Mouse (Mus musculus) neural tube, embryonic 13.5 days (tissue): ENCODE measurements around the gene Tbr1. TPM values are rescaled to one million over a fixed set of nuclear protein-coding genes. Genes with fewer than 3 reads are reported as not detected.

Experiments used
- ATAC-seq: fragments of 200-750 bp; cut with Nextera tagmentation; 2 replicates; pipeline ENCODE4 v1.8.0; 2017; ENCODE audit warnings: low read depth, mild to moderate bottlenecking, moderate TSS enrichment, moderate library complexity
- H3K27ac ChIP-seq: fragments of 300-500 bp; sonication (generic); replicated peaks from 2 replicates; pipeline ENCODE4 v1.5.1; 2015; ENCODE audit warnings: moderate library complexity, mild to moderate bottlenecking, inconsistent platforms
- H3K27me3 ChIP-seq: fragments of 300-500 bp; sonication (generic); 2 replicates; pipeline ENCODE4 v1.6.1; 2015; ENCODE audit warnings: mild to moderate bottlenecking, inconsistent platforms
- H3K36me3 ChIP-seq: fragments of 300-500 bp; sonication (generic); 2 replicates; pipeline ENCODE4 v1.6.1; 2015; ENCODE audit warnings: mild to moderate bottlenecking, inconsistent platforms
- H3K4me1 ChIP-seq: fragments of 300-500 bp; sonication (generic); replicated peaks from 2 replicates; pipeline ENCODE4 v1.6.1; 2015; ENCODE audit warnings: inconsistent platforms
- H3K4me2 ChIP-seq: fragments of 300-500 bp; sonication (generic); 2 replicates; pipeline ENCODE4 v1.6.1; 2015; ENCODE audit warnings: inconsistent platforms, mild to moderate bottlenecking, moderate library complexity
- H3K4me3 ChIP-seq: fragments of 300-500 bp; sonication (generic); 2 replicates; pipeline ENCODE4 v1.5.1; 2015; ENCODE audit warnings: mild to moderate bottlenecking, inconsistent platforms
- H3K9ac ChIP-seq: fragments of 300-500 bp; sonication (generic); 2 replicates; pipeline ENCODE4 v1.6.1; 2015; ENCODE audit warnings: moderate library complexity, mild to moderate bottlenecking, inconsistent platforms
- H3K9me3 ChIP-seq: fragments of 300-500 bp; sonication (generic); 2 replicates; pipeline ENCODE4 v1.6.1; 2016; ENCODE audit warnings: inconsistent platforms
- WGBS: fragments of 180-500 bp; shearing (Covaris S2); methylation state at CpG from one replicate; pipeline ENCODE4 v1.1.7; 2015; 5-methylcytosine and 5-hydroxymethylcytosine counted together
- polyA plus RNA-seq: library from polyadenylated mRNA; unstranded; fragments of >200 nt; fragmentation: Nextera tagmentation; extraction: Ambion mirVana; gene quantifications from 2 replicates; pipeline ENCODE4 v1.2.1, GENCODE M21; 2015

The Tbr1 gene
- polyA plus RNA-seq, 1 experiment from 2014 or later, result 0.07 TPM

GRCm38 (mm10) chr2:61804841-61805540 is 2.3 kb downstream of the Tbr1 start:
- Histone ChIP-seq H3K36me3 (no peaks in the 10 kb centered on the region), H3K4me2 (0 out of 2 replicates have a peak overlapping the region, but pooled peaks have one; percentile 5), H3K4me3 (0 out of 2 replicates have a peak overlapping the region, but pooled peaks have one; percentile 8), H3K9me3 (no peaks in the 10 kb centered on the region), H3K27ac (no peak overlapping the region), H3K27me3 (peaks cover 90% of the 10 kb centered on the region), H3K4me1 (peaks cover 32% of the 10 kb centered on the region), H3K9ac (no peak overlapping the region)
- peak; percentile 34; the same call in 1 of the 2 replicates for ATAC-seq
- under 1% methylated on average over 39 of the region's 39 CpGs for WGBS

GRCm38 (mm10) chr2:61805541-61806345 is 3.0 kb downstream of the Tbr1 start:
- Histone ChIP-seq H3K9ac (no peak overlapping the region), H3K36me3 (no peaks in the 10 kb centered on the region), H3K4me2 (0 out of 2 replicates have a peak overlapping the region, but pooled peaks have one; percentile 5), H3K27ac (no peak overlapping the region), H3K4me1 (peaks cover 32% of the 10 kb centered on the region), H3K27me3 (peaks cover 96% of the 10 kb centered on the region), H3K9me3 (no peaks in the 10 kb centered on the region), H3K4me3 (0 out of 2 replicates have a peak overlapping the region, but pooled peaks have one; percentile 8)
- under 1% methylated on average over 39 of the region's 39 CpGs for WGBS
- peak; percentile 54; the same call in 1 of the 2 replicates for ATAC-seq

- Histone ChIP-seq H3K27ac (no peak overlapping the region), H3K9ac (no peak overlapping the region), H3K4me2 (no peak overlapping the region), H3K36me3 (no peaks in the 10 kb centered on the region), H3K27me3 (peaks cover 96% of the 10 kb centered on the region), H3K4me1 (peaks cover 34% of the 10 kb centered on the region), H3K4me3 (no peak overlapping the region), H3K9me3 (no peaks in the 10 kb centered on the region)
- ATAC-seq, result no peak
- WGBS, result 3% methylated on average over 3 of the region's 3 CpGs
Observed at GRCm38 (mm10) chr2:61806346-61806825, 3.7 kb downstream of the Tbr1 start.

GRCm38 (mm10) chr2:61807151-61807550 is 4.4 kb downstream of the Tbr1 start:
- Histone ChIP-seq H3K9ac (no peak overlapping the region), H3K36me3 (no peaks in the 10 kb centered on the region), H3K4me3 (no peak overlapping the region), H3K27me3 (peaks cover 96% of the 10 kb centered on the region), H3K9me3 (no peaks in the 10 kb centered on the region), H3K27ac (no peak overlapping the region), H3K4me2 (no peak overlapping the region), H3K4me1 (peaks cover 41% of the 10 kb centered on the region)
- peak; percentile 23 for ATAC-seq
- WGBS, result under 1% methylated on average over 22 of the region's 22 CpGs

GRCm38 (mm10) chr2:61807781-61808180 is 5.1 kb downstream of the Tbr1 start:
- Histone ChIP-seq H3K27ac (no peak overlapping the region), H3K4me2 (no peak overlapping the region), H3K4me3 (no peak overlapping the region), H3K27me3 (peaks cover 96% of the 10 kb centered on the region), H3K36me3 (no peaks in the 10 kb centered on the region), H3K9ac (no peak overlapping the region), H3K4me1 (peaks cover 44% of the 10 kb centered on the region), H3K9me3 (no peaks in the 10 kb centered on the region)
- no peak for ATAC-seq
- WGBS, result 12% methylated on average over 2 of the region's 2 CpGs

GRCm38 (mm10) chr2:61808776-61809175 is 6.0 kb downstream of the Tbr1 start:
- no peak overlapping the region for H3K4me2 ChIP-seq
- no peaks in the 10 kb centered on the region for H3K9me3 ChIP-seq
- H3K4me1 ChIP-seq, result peaks cover 36% of the 10 kb centered on the region
- WGBS, result under 1% methylated on average over 6 of the region's 6 CpGs
- H3K27me3 ChIP-seq, result peaks cover 96% of the 10 kb centered on the region
- no peak overlapping the region for H3K9ac ChIP-seq
- no peaks in the 10 kb centered on the region for H3K36me3 ChIP-seq
- H3K4me3 ChIP-seq, result no peak overlapping the region
- no peak overlapping the region for H3K27ac ChIP-seq
- no peak for ATAC-seq

DNA sequence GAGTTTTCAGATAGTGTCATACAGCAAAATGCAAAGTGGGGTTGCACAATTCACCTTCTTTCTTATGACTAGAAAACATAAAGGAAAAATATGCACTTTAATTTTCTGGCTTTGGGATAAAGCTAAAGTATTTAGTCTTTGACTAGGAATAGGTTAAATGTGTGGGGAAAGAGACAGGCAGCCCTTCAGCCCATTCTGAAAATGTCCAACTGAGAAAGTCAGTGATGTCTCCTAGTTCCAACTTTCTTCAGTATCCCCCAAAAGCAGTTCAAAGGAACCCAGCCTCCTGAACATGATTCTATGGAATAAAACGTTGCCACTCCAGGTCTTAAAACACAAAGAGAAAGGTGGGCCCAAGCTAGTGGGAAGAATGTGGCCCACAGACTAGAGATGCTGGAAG is 6.7 kb downstream of the Tbr1 start:
- no peak overlapping the region for H3K9ac ChIP-seq
- H3K4me3 ChIP-seq, result no peak overlapping the region
- no peaks in the 10 kb centered on the region for H3K36me3 ChIP-seq
- no peaks in the 10 kb centered on the region for H3K9me3 ChIP-seq
- WGBS, result 0% methylated on average over 1 of the region's 1 CpGs
- H3K4me1 ChIP-seq, result peaks cover 30% of the 10 kb centered on the region
- no peak overlapping the region for H3K4me2 ChIP-seq
- ATAC-seq, result no peak
- H3K27me3 ChIP-seq, result peaks cover 96% of the 10 kb centered on the region
- no peak overlapping the region for H3K27ac ChIP-seq

DNA sequence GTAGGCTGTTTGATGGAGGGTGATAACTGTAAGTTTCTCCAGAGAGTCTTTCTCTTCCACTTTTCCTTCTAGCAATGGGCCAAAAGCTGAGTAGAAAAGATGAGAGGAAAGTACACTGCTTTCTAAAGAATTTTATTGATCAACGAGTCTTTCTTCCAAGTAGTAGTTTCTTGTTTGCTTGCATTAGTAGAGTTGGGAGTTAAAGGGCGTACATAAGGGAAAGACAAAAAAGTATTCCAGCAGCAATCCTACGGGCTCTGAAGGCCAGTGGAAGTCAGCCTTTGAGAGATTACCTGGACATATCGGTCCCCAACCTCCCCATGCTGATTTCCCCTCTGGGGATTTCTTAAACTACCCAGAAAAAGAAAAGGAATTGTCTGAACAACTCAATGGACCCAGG is 8.0 kb downstream of the Tbr1 start:
- 18% methylated on average over 4 of the region's 4 CpGs for WGBS
- no peak for ATAC-seq
- H3K9ac ChIP-seq, result no peak overlapping the region

GRCm38 (mm10) chr2:61811163-61811506 is 8.4 kb downstream of the Tbr1 start:
- H3K27me3 ChIP-seq, result peaks cover 86% of the 10 kb centered on the region
- no peaks in the 10 kb centered on the region for H3K36me3 ChIP-seq
- ATAC-seq, result no peak
- no peaks in the 10 kb centered on the region for H3K9me3 ChIP-seq
- 0 out of 2 replicates have a peak overlapping the region, but pooled peaks have one; percentile 68 for H3K9ac ChIP-seq
- 4% methylated on average over 8 of the region's 8 CpGs for WGBS
- no peak overlapping the region for H3K27ac ChIP-seq
- H3K4me2 ChIP-seq, result peak overlapping the region; percentile 84
- H3K4me3 ChIP-seq, result peak overlapping the region; percentile 45
- peaks cover 34% of the 10 kb centered on the region for H3K4me1 ChIP-seq

More for the DNA sequence above, 8.0 kb downstream of the Tbr1 start:
- Histone ChIP-seq H3K36me3 (no peaks in the 10 kb centered on the region), H3K4me3 (no peak overlapping the region), H3K27me3 (peaks cover 89% of the 10 kb centered on the region), H3K27ac (no peak overlapping the region), H3K9me3 (no peaks in the 10 kb centered on the region), H3K4me2 (no peak overlapping the region), H3K4me1 (peaks cover 31% of the 10 kb centered on the region)

DNA sequence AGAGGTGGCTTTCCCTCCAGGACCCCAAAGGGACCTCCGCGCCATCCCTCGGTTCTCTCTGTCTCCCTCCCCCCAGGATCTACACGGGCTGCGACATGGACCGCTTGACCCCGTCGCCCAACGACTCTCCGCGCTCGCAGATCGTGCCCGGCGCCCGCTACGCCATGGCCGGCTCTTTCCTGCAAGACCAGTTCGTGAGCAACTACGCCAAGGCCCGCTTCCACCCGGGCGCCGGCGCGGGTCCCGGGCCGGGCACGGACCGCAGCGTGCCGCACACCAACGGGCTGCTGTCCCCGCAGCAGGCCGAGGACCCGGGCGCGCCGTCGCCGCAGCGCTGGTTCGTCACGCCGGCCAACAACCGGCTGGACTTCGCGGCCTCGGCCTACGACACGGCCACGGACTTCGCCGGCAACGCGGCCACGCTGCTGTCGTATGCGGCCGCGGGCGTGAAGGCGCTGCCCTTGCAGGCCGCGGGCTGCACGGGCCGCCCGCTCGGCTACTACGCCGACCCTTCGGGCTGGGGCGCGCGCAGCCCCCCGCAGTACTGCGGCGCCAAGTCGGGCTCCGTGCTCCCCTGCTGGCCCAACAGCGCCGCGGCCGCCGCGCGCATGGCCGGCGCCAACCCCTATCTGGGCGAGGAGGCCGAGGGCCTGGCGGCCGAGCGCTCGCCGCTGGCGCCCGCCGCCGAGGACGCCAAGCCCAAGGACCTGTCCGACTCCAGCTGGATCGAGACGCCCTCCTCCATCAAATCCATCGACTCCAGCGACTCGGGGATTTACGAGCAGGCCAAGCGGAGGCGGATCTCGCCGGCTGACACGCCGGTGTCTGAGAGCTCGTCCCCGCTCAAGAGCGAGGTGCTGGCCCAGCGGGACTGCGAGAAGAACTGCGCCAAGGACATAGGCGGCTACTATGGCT is 9.0 kb downstream of the Tbr1 start:
- under 1% methylated on average over 96 of the region's 121 CpGs for WGBS
- no peaks in the 10 kb centered on the region for H3K9me3 ChIP-seq
- H3K36me3 ChIP-seq, result no peaks in the 10 kb centered on the region
- no peak overlapping the region for H3K27ac ChIP-seq
- peaks cover 84% of the 10 kb centered on the region for H3K27me3 ChIP-seq
- H3K4me3 ChIP-seq, result peak overlapping the region; percentile 45
- peak overlapping the region; percentile 68 for H3K9ac ChIP-seq
- peak overlapping the region; percentile 84 for H3K4me2 ChIP-seq
- ATAC-seq, result peak; percentile 54
- peaks cover 34% of the 10 kb centered on the region for H3K4me1 ChIP-seq

DNA sequence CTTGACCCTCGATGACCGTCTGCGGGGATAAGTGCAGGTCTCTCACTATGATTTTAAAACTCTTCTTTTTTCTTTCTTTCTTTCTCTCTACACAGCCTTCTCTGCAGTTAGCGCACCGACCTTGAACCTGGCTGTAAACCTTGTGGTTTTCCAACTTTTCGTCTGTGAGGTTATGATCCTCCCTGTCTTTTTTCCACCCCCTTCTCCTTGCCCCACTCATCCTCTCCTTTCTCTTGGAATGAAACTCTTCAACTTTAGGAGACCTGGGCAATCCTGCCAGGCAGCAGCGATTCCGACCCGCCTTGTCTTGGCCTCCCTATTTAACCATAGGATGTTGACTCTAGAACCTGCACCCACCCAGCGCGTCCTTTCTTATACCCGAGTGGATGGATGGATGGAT is 9.8 kb downstream of the Tbr1 start:
- H3K4me3 ChIP-seq, result peak overlapping the region; percentile 45
- H3K9ac ChIP-seq, result peak overlapping the region; percentile 68; the same call in 1 of the 2 replicates
- peaks cover 28% of the 10 kb centered on the region for H3K4me1 ChIP-seq
- H3K27me3 ChIP-seq, result peaks cover 77% of the 10 kb centered on the region
- WGBS, result 2% methylated on average over 12 of the region's 12 CpGs
- H3K27ac ChIP-seq, result no peak overlapping the region
- ATAC-seq, result no peak
- no peaks in the 10 kb centered on the region for H3K36me3 ChIP-seq
- H3K4me2 ChIP-seq, result peak overlapping the region; percentile 84
- no peaks in the 10 kb centered on the region for H3K9me3 ChIP-seq
